ENCODE assay signal across 15 mouse cellular contexts in genomic region chr19:34369551-34369950, GRCm38 (mm10).
A peak's percentile ranks its signal among the peaks of the same experiment; 100 is the strongest.
DNase-seq lines count a peak whose midpoint lies in the region; ATAC-seq lines count a peak whose summit lies in the region.
"Had no signal": no experiment of that assay in that cellular context is flagged by ENCODE, and none has a peak within 500 bp of the region (broad histone marks: within the 10 kb centered on the region; RNA-seq: fewer than 3 reads in every experiment).

No protein-coding gene starts in this region.

- H3K9me3 ChIP-seq in kidney, embryonic 15.5 days (replicated peaks) = no peaks in the 10 kb centered on the region
- H3K9me3 ChIP-seq in midbrain, embryonic 11.5 days (ENCODE audit: control insufficient read depth, low read length) = no peaks in the 10 kb centered on the region
- H3K9me3 ChIP-seq: forebrain, embryonic 12.5 days had no signal

- no peak for DNase-seq in kidney, postnatal 25 days
- DNase-seq in 3T3-L1 (ENCODE audit: low read depth, low spot score) = peak; percentile 88
- peak; percentile 12 for DNase-seq in embryo, embryonic 11 days
- DNase-seq in mesoderm, embryonic 11.5 days (ENCODE audit: low read depth, low spot score) = peak; percentile 23
- no peak for DNase-seq in midbrain, embryonic 11.5 days (ENCODE audit: low spot score, missing footprints)
- no peak for DNase-seq in cerebellum, postnatal 10 days
- no peak for DNase-seq in thymus, postnatal 14 days
- DNase-seq: cerebellum, adult 2 months; heart, postnatal 10 days; kidney, postnatal 4 days; left cerebral cortex, postnatal 4 days; liver, postnatal 0 days had no signal

- H3K4me2 ChIP-seq in kidney, embryonic 15.5 days = no peak overlapping the region
- no peak overlapping the region for H3K4me2 ChIP-seq in midbrain, embryonic 11.5 days
- H3K4me2 ChIP-seq: forebrain, embryonic 12.5 days had no signal

- no peak overlapping the region for H3K27ac ChIP-seq in kidney, embryonic 15.5 days
- H3K27ac ChIP-seq in midbrain, embryonic 11.5 days (ENCODE audit: low read depth, low read length) = no peak overlapping the region
- H3K27ac ChIP-seq: forebrain, embryonic 12.5 days had no signal

- no peak overlapping the region for H3K9ac ChIP-seq in kidney, embryonic 15.5 days
- H3K9ac ChIP-seq in midbrain, embryonic 11.5 days (ENCODE audit: low read length) = no peak overlapping the region
- H3K9ac ChIP-seq: forebrain, embryonic 12.5 days; liver, postnatal 0 days had no signal

- H3K4me1 ChIP-seq in kidney, embryonic 15.5 days = peaks cover 4% of the 10 kb centered on the region; the same call in 1 of the 2 replicates
- H3K4me1 ChIP-seq in midbrain, embryonic 11.5 days (ENCODE audit: control insufficient read depth, insufficient read depth, low read length) = no peaks in the 10 kb centered on the region
- H3K4me1 ChIP-seq: forebrain, embryonic 12.5 days had no signal

- no peaks in the 10 kb centered on the region for H3K27me3 ChIP-seq in kidney, embryonic 15.5 days
- no peaks in the 10 kb centered on the region for H3K27me3 ChIP-seq in midbrain, embryonic 11.5 days (ENCODE audit: control insufficient read depth, insufficient read depth, low read length)
- H3K27me3 ChIP-seq: forebrain, embryonic 12.5 days had no signal

- 0 out of 2 replicates have a peak, but pooled peaks have one; percentile 40 for ATAC-seq in kidney, embryonic 15.5 days (replicated peaks; ENCODE audit: low FRiP score)
- ATAC-seq in midbrain, embryonic 11.5 days (ENCODE audit: low FRiP score) = no peak
- ATAC-seq: hindbrain, embryonic 16.5 days; liver, postnatal 0 days had no signal

- 0% methylated on average over 1 of the region's 1 CpGs for WGBS in kidney, embryonic 15.5 days
- 33% methylated on average over 1 of the region's 1 CpGs for WGBS in midbrain, embryonic 11.5 days

- no peak overlapping the region for H3K4me3 ChIP-seq in kidney, embryonic 15.5 days (replicated peaks)
- no peak overlapping the region for H3K4me3 ChIP-seq in midbrain, embryonic 11.5 days (ENCODE audit: low read depth, low read length)
- H3K4me3 ChIP-seq: forebrain, embryonic 12.5 days had no signal

- no peaks in the 10 kb centered on the region for H3K36me3 ChIP-seq in kidney, embryonic 15.5 days
- no peaks in the 10 kb centered on the region for H3K36me3 ChIP-seq in midbrain, embryonic 11.5 days (ENCODE audit: control insufficient read depth, insufficient read depth, low read length)
- H3K36me3 ChIP-seq: forebrain, embryonic 12.5 days had no signal

Comparison
In these comparisons a context has a peak if more than half of its experiments do, and no peak if none do; other contexts are left out.
1. DNase-seq: peak in 3T3-L1 (single experiment), embryo, embryonic 11 days (single experiment) and mesoderm, embryonic 11.5 days (single experiment); none in kidney, postnatal 25 days (0 of 2), midbrain, embryonic 11.5 days (single experiment), cerebellum, postnatal 10 days (0 of 2) and thymus, postnatal 14 days (single experiment).